Mouse (Mus musculus): ENCODE results near the gene Atp1a2. TPM values are rescaled to one million over a fixed set of nuclear protein-coding genes. Genes with fewer than 3 reads are reported as not detected.

Atp1a2 gene
- total and polyA plus RNA-seq, 2 experiments from 2014 or later, result 27.1 to 130 TPM

GRCm38 (mm10) chr1:172279768-172280509, 17.9 kb downstream of the Atp1a2 start:
- TF ChIP-seq CTCF (IDR thresholded peaks at IDR 0.05; ENCODE audit: low read depth), result no peak
- TF ChIP-seq EP300 (IDR thresholded peaks at IDR 0.05; ENCODE audit: low read depth), result no peak
- Histone ChIP-seq H3K4me3 (ENCODE audit: low read depth, low read length) (no peak overlapping the region), H3K9me3 (replicated peaks; ENCODE audit: control insufficient read depth, low read length) (no peaks in the 10 kb centered on the region), H3K27me3 (ENCODE audit: control insufficient read depth, insufficient read depth, low read length) (no peaks in the 10 kb centered on the region), H3K27ac (ENCODE audit: low read depth) (no peak overlapping the region), H3K9ac (replicated peaks; ENCODE audit: low read depth, low read length) (no peak overlapping the region), H3K36me3 (replicated peaks; ENCODE audit: control insufficient read depth, insufficient read depth, low read length) (peaks cover 42% of the 10 kb centered on the region), H3K4me1 (ENCODE audit: control insufficient read depth, insufficient read depth) (no peaks in the 10 kb centered on the region), H3K4me2 (ENCODE audit: low read depth, low read length) (no peak overlapping the region)
- WGBS, result 75% methylated on average over 16 of the region's 16 CpGs
- no peak for ATAC-seq (ENCODE audit: insufficient read depth, low read depth)
- no peak for DNase-seq (ENCODE audit: low spot score)

- peaks cover 27% of the 10 kb centered on the region for H3K36me3 ChIP-seq (replicated peaks; ENCODE audit: control insufficient read depth, insufficient read depth, low read length)
- no peaks in the 10 kb centered on the region for H3K9me3 ChIP-seq (replicated peaks; ENCODE audit: control insufficient read depth, low read length)
- H3K9ac ChIP-seq (replicated peaks; ENCODE audit: low read depth, low read length), result no peak overlapping the region
- no peak overlapping the region for H3K4me2 ChIP-seq (ENCODE audit: low read depth, low read length)
- H3K4me1 ChIP-seq (ENCODE audit: control insufficient read depth, insufficient read depth), result no peaks in the 10 kb centered on the region
- TF ChIP-seq EP300 (IDR thresholded peaks at IDR 0.05; ENCODE audit: low read depth) (no peak), CTCF (IDR thresholded peaks at IDR 0.05; ENCODE audit: low read depth) (no peak)
- DNase-seq (ENCODE audit: low spot score) (no peak), ATAC-seq (ENCODE audit: insufficient read depth, low read depth) (no peak)
- no peak overlapping the region for H3K27ac ChIP-seq (ENCODE audit: low read depth)
- H3K27me3 ChIP-seq (ENCODE audit: control insufficient read depth, insufficient read depth, low read length), result no peaks in the 10 kb centered on the region
- 73% methylated on average over 13 of the region's 13 CpGs for WGBS
- no peak overlapping the region for H3K4me3 ChIP-seq (ENCODE audit: low read depth, low read length)
These were observed 19.5 kb downstream of the Atp1a2 start for GRCm38 (mm10) chr1:172278328-172278727.

- Histone ChIP-seq H3K9ac (replicated peaks; ENCODE audit: low read depth, low read length) (no peak overlapping the region), H3K9me3 (replicated peaks; ENCODE audit: control insufficient read depth, low read length) (no peaks in the 10 kb centered on the region), H3K4me1 (ENCODE audit: control insufficient read depth, insufficient read depth) (no peaks in the 10 kb centered on the region), H3K4me3 (ENCODE audit: low read depth, low read length) (no peak overlapping the region), H3K4me2 (ENCODE audit: low read depth, low read length) (no peak overlapping the region), H3K27me3 (ENCODE audit: control insufficient read depth, insufficient read depth, low read length) (no peaks in the 10 kb centered on the region), H3K27ac (ENCODE audit: low read depth) (no peak overlapping the region), H3K36me3 (replicated peaks; ENCODE audit: control insufficient read depth, insufficient read depth, low read length) (peaks cover 25% of the 10 kb centered on the region)
- DNase-seq (ENCODE audit: low spot score) (no peak), ATAC-seq (ENCODE audit: insufficient read depth, low read depth) (no peak)
- TF ChIP-seq CTCF (IDR thresholded peaks at IDR 0.05; ENCODE audit: low read depth), result no peak
- TF ChIP-seq EP300 (IDR thresholded peaks at IDR 0.05; ENCODE audit: low read depth), result no peak
- WGBS, result 40% methylated on average over 3 of the region's 3 CpGs
These were observed 20.7 kb downstream of the Atp1a2 start for GRCm38 (mm10) chr1:172277172-172277571.

- Histone ChIP-seq H3K9me3 (replicated peaks; ENCODE audit: control insufficient read depth, low read length) (no peaks in the 10 kb centered on the region), H3K27ac (ENCODE audit: low read depth) (no peak overlapping the region), H3K27me3 (ENCODE audit: control insufficient read depth, insufficient read depth, low read length) (no peaks in the 10 kb centered on the region), H3K4me1 (ENCODE audit: control insufficient read depth, insufficient read depth) (no peaks in the 10 kb centered on the region), H3K9ac (replicated peaks; ENCODE audit: low read depth, low read length) (no peak overlapping the region), H3K4me3 (ENCODE audit: low read depth, low read length) (no peak overlapping the region), H3K4me2 (ENCODE audit: low read depth, low read length) (no peak overlapping the region), H3K36me3 (replicated peaks; ENCODE audit: control insufficient read depth, insufficient read depth, low read length) (peaks cover 25% of the 10 kb centered on the region)
- WGBS, result 88% methylated on average over 5 of the region's 5 CpGs
- no peak for DNase-seq (ENCODE audit: low spot score)
- TF ChIP-seq EP300 (IDR thresholded peaks at IDR 0.05; ENCODE audit: low read depth) (no peak), CTCF (IDR thresholded peaks at IDR 0.05; ENCODE audit: low read depth) (no peak)
- no peak for ATAC-seq (ENCODE audit: insufficient read depth, low read depth)
These were observed 23.3 kb downstream of the Atp1a2 start for GRCm38 (mm10) chr1:172274547-172274946.

GRCm38 (mm10) chr1:172274116-172274515, 23.7 kb downstream of the Atp1a2 start:
- Histone ChIP-seq H3K9me3 (replicated peaks; ENCODE audit: control insufficient read depth, low read length) (no peaks in the 10 kb centered on the region), H3K27me3 (ENCODE audit: control insufficient read depth, insufficient read depth, low read length) (no peaks in the 10 kb centered on the region), H3K4me2 (ENCODE audit: low read depth, low read length) (no peak overlapping the region), H3K36me3 (replicated peaks; ENCODE audit: control insufficient read depth, insufficient read depth, low read length) (peaks cover 25% of the 10 kb centered on the region), H3K4me3 (ENCODE audit: low read depth, low read length) (no peak overlapping the region), H3K4me1 (ENCODE audit: control insufficient read depth, insufficient read depth) (no peaks in the 10 kb centered on the region), H3K9ac (replicated peaks; ENCODE audit: low read depth, low read length) (no peak overlapping the region), H3K27ac (ENCODE audit: low read depth) (no peak overlapping the region)
- ATAC-seq (ENCODE audit: insufficient read depth, low read depth), result no peak
- DNase-seq (ENCODE audit: low spot score), result no peak
- TF ChIP-seq CTCF (IDR thresholded peaks at IDR 0.05; ENCODE audit: low read depth) (no peak), EP300 (IDR thresholded peaks at IDR 0.05; ENCODE audit: low read depth) (no peak)
- 62% methylated on average over 5 of the region's 5 CpGs for WGBS

- peak; percentile 22 for DNase-seq (ENCODE audit: low spot score)
- 78% methylated on average over 6 of the region's 6 CpGs for WGBS
These were observed 24.5 kb downstream of the Atp1a2 start for GRCm38 (mm10) chr1:172273386-172273785.

More at GRCm38 (mm10) chr1:172273386-172273785, 24.5 kb downstream of the Atp1a2 start:
- H3K9ac ChIP-seq (replicated peaks; ENCODE audit: low read depth, low read length), result no peak overlapping the region
- no peaks in the 10 kb centered on the region for H3K27me3 ChIP-seq (ENCODE audit: control insufficient read depth, insufficient read depth, low read length)
- H3K27ac ChIP-seq (ENCODE audit: low read depth), result peak overlapping the region; percentile 26; the same call in 1 of the 2 replicates
- no peak for TF ChIP-seq CTCF (IDR thresholded peaks at IDR 0.05; ENCODE audit: low read depth)
- no peak for TF ChIP-seq EP300 (IDR thresholded peaks at IDR 0.05; ENCODE audit: low read depth)
- H3K4me3 ChIP-seq (ENCODE audit: low read depth, low read length), result no peak overlapping the region
- ATAC-seq (ENCODE audit: insufficient read depth, low read depth), result 0 out of 2 replicates have a peak, but pooled peaks have one; percentile 15
- H3K9me3 ChIP-seq (replicated peaks; ENCODE audit: control insufficient read depth, low read length), result no peaks in the 10 kb centered on the region
- H3K36me3 ChIP-seq (replicated peaks; ENCODE audit: control insufficient read depth, insufficient read depth, low read length), result peaks cover 25% of the 10 kb centered on the region
- H3K4me2 ChIP-seq (ENCODE audit: low read depth, low read length), result no peak overlapping the region
- H3K4me1 ChIP-seq (ENCODE audit: control insufficient read depth, insufficient read depth), result no peaks in the 10 kb centered on the region
